10 mouse cellular contexts compared by ENCODE assay signal in genomic region chr8:113865326-113866093, GRCm38 (mm10). TPM values are rescaled to one million over a fixed set of nuclear protein-coding genes. Genes with fewer than 3 reads are reported as not detected.
DNase-seq lines count a peak whose midpoint lies in the region.
"Had no signal": no experiment of that assay in that cellular context is flagged by ENCODE, and none has a peak within 500 bp of the region (broad histone marks: within the 10 kb centered on the region; RNA-seq: fewer than 3 reads in every experiment).

No protein-coding gene starts in this region.

- intact Hi-C loops in left cerebral cortex, postnatal 4 days (cut with DNase I), result no loop called here

- peak; percentile 74 for DNase-seq in left cerebral cortex, postnatal 4 days
- no peak for DNase-seq in left cerebral cortex, adult 9 months (ENCODE audit: low spot score in 2 of 2)
- DNase-seq in cerebellum, adult 11-12 months, result peak; percentile 87
- peak; percentile 25 to 69 for DNase-seq in cerebellum, postnatal 4 days (ENCODE audit: low spot score in 2 of 2)
- peak; percentile 58 to 61 for DNase-seq in kidney, postnatal 25 days
- no peak for DNase-seq in layer of hippocampus, adult 18-20 months (ENCODE audit: low spot score in 2 of 2)
- no peak for DNase-seq in natural killer cell, adult 2 months (ENCODE audit: low spot score in 2 of 2)
- DNase-seq: right cerebral cortex, adult 18-20 months had no signal

RNA-seq across cellular contexts. Expression of gene Adamts18, which starts 17.0 kb away (rescaled TPM):
- 10 to 100 TPM; 11.8 to 12.8 TPM for total RNA-seq in left cerebral cortex, postnatal 4 days (2021)
- under 1 TPM; 0.43 to 0.82 TPM for total RNA-seq in layer of hippocampus, adult 18-20 months (2021)
- total RNA-seq: CH12.LX; megakaryocyte progenitor cell, adult 5-6 weeks had no signal

Comparison
In these comparisons a context has a peak if more than half of its experiments do, and no peak if none do; other contexts are left out.
1. DNase-seq: peak in left cerebral cortex, postnatal 4 days (single experiment), cerebellum, adult 11-12 months (single experiment), cerebellum, postnatal 4 days (2 of 2) and kidney, postnatal 25 days (2 of 2); none in left cerebral cortex, adult 9 months (0 of 2), layer of hippocampus, adult 18-20 months (0 of 2) and natural killer cell, adult 2 months (0 of 2).
2. RNA of gene Adamts18, which starts 17.0 kb away (total RNA-seq): 11.8 to 12.8 TPM in left cerebral cortex, postnatal 4 days; 0.43 to 0.82 TPM in layer of hippocampus, adult 18-20 months; every median in the first group is over 4 times any median in the second.